Mouse (Mus musculus): ENCODE measurements around the gene D630003M21Rik. TPM values are rescaled to one million over a fixed set of nuclear protein-coding genes. Genes with fewer than 3 reads are reported as not detected.
A peak's percentile ranks its signal among the peaks of the same experiment; 100 is the strongest.

Gene D630003M21Rik
- total and polyA plus RNA-seq, 2 experiments: 0.46 to 0.69 TPM

GRCm38 (mm10) chr2:158169771-158170170 is 59.3 kb downstream of the D630003M21Rik start:
- Histone ChIP-seq H3K79me2 (ENCODE audit: control insufficient read depth, insufficient read depth, low read length) (no peaks in the 10 kb centered on the region), H3K9ac (ENCODE audit: low read depth, low read length) (no peak overlapping the region), H3K36me3 (ENCODE audit: control insufficient read depth, insufficient read depth, low read length) (no peaks in the 10 kb centered on the region), H3K27me3 (ENCODE audit: control insufficient read depth, insufficient read depth, low read length) (no peaks in the 10 kb centered on the region), H3K4me3 (ENCODE audit: insufficient read depth, low read depth, low read length) (no peak overlapping the region), H3K4me1 (ENCODE audit: control insufficient read depth, insufficient read depth, low read length) (peaks cover 8% of the 10 kb centered on the region), H3K27ac (replicated peaks; ENCODE audit: insufficient read depth, low read depth, low read length) (no peak overlapping the region)
- no peak for DNase-seq (ENCODE audit: extremely low read depth, low read depth, low spot score)
- WGBS: 69% methylated on average over 7 of the region's 7 CpGs
- no peak for TF ChIP-seq POLR2A (IDR thresholded peaks at IDR 0.05; ENCODE audit: extremely low read depth, insufficient read depth, low read length)
- TF ChIP-seq CTCF (IDR thresholded peaks at IDR 0.05; ENCODE audit: low read depth, low read length): no peak

GRCm38 (mm10) chr2:158169351-158169750 is 59.7 kb downstream of the D630003M21Rik start:
- Histone ChIP-seq H3K27ac (replicated peaks; ENCODE audit: insufficient read depth, low read depth, low read length) (no peak overlapping the region), H3K79me2 (ENCODE audit: control insufficient read depth, insufficient read depth, low read length) (no peaks in the 10 kb centered on the region), H3K9ac (ENCODE audit: low read depth, low read length) (no peak overlapping the region), H3K36me3 (ENCODE audit: control insufficient read depth, insufficient read depth, low read length) (no peaks in the 10 kb centered on the region), H3K4me1 (ENCODE audit: control insufficient read depth, insufficient read depth, low read length) (peaks cover 5% of the 10 kb centered on the region; the same call in 1 of the 2 replicates), H3K4me3 (ENCODE audit: insufficient read depth, low read depth, low read length) (no peak overlapping the region), H3K27me3 (ENCODE audit: control insufficient read depth, insufficient read depth, low read length) (no peaks in the 10 kb centered on the region)
- 81% methylated on average over 6 of the region's 6 CpGs for WGBS
- DNase-seq (ENCODE audit: extremely low read depth, low read depth, low spot score): no peak
- no peak for TF ChIP-seq POLR2A (IDR thresholded peaks at IDR 0.05; ENCODE audit: extremely low read depth, insufficient read depth, low read length)
- TF ChIP-seq CTCF (IDR thresholded peaks at IDR 0.05; ENCODE audit: low read depth, low read length): no peak

GRCm38 (mm10) chr2:158168741-158169211 is 60.2 kb downstream of the D630003M21Rik start:
- TF ChIP-seq CTCF (IDR thresholded peaks at IDR 0.05; ENCODE audit: low read depth, low read length) (no peak), POLR2A (IDR thresholded peaks at IDR 0.05; ENCODE audit: extremely low read depth, insufficient read depth, low read length) (no peak)
- Histone ChIP-seq H3K9ac (ENCODE audit: low read depth, low read length) (no peak overlapping the region), H3K4me3 (ENCODE audit: insufficient read depth, low read depth, low read length) (no peak overlapping the region), H3K36me3 (ENCODE audit: control insufficient read depth, insufficient read depth, low read length) (no peaks in the 10 kb centered on the region), H3K4me1 (ENCODE audit: control insufficient read depth, insufficient read depth, low read length) (peaks cover 5% of the 10 kb centered on the region; the same call in 1 of the 2 replicates), H3K27me3 (ENCODE audit: control insufficient read depth, insufficient read depth, low read length) (no peaks in the 10 kb centered on the region), H3K79me2 (ENCODE audit: control insufficient read depth, insufficient read depth, low read length) (no peaks in the 10 kb centered on the region), H3K27ac (replicated peaks; ENCODE audit: insufficient read depth, low read depth, low read length) (no peak overlapping the region)
- WGBS: 35% methylated on average over 8 of the region's 8 CpGs
- DNase-seq (ENCODE audit: extremely low read depth, low read depth, low spot score): no peak

- Histone ChIP-seq H3K27ac (replicated peaks; ENCODE audit: insufficient read depth, low read depth, low read length) (0 out of 2 replicates have a peak overlapping the region, but pooled peaks have one; percentile 14), H3K4me1 (ENCODE audit: control insufficient read depth, insufficient read depth, low read length) (peaks cover 8% of the 10 kb centered on the region; the same call in 1 of the 2 replicates), H3K79me2 (ENCODE audit: control insufficient read depth, insufficient read depth, low read length) (no peaks in the 10 kb centered on the region), H3K36me3 (ENCODE audit: control insufficient read depth, insufficient read depth, low read length) (no peaks in the 10 kb centered on the region), H3K9ac (ENCODE audit: low read depth, low read length) (no peak overlapping the region), H3K27me3 (ENCODE audit: control insufficient read depth, insufficient read depth, low read length) (no peaks in the 10 kb centered on the region), H3K4me3 (ENCODE audit: insufficient read depth, low read depth, low read length) (no peak overlapping the region)
- 72% methylated on average over 9 of the region's 9 CpGs for WGBS
- DNase-seq (ENCODE audit: extremely low read depth, low read depth, low spot score): no peak
- no peak for TF ChIP-seq POLR2A (IDR thresholded peaks at IDR 0.05; ENCODE audit: extremely low read depth, insufficient read depth, low read length)
- TF ChIP-seq CTCF (IDR thresholded peaks at IDR 0.05; ENCODE audit: low read depth, low read length): no peak
Observed at GRCm38 (mm10) chr2:158167496-158168205, 61.4 kb downstream of the D630003M21Rik start.

- DNase-seq (ENCODE audit: extremely low read depth, low read depth, low spot score): peak; percentile 49
- Histone ChIP-seq H3K79me2 (ENCODE audit: control insufficient read depth, insufficient read depth, low read length) (no peaks in the 10 kb centered on the region), H3K9ac (ENCODE audit: low read depth, low read length) (no peak overlapping the region), H3K27ac (replicated peaks; ENCODE audit: insufficient read depth, low read depth, low read length) (peak overlapping the region; percentile 9; the same call in 1 of the 2 replicates), H3K4me3 (ENCODE audit: insufficient read depth, low read depth, low read length) (no peak overlapping the region), H3K36me3 (ENCODE audit: control insufficient read depth, insufficient read depth, low read length) (no peaks in the 10 kb centered on the region), H3K4me1 (ENCODE audit: control insufficient read depth, insufficient read depth, low read length) (peaks cover 14% of the 10 kb centered on the region), H3K27me3 (ENCODE audit: control insufficient read depth, insufficient read depth, low read length) (no peaks in the 10 kb centered on the region)
- no peak for TF ChIP-seq CTCF (IDR thresholded peaks at IDR 0.05; ENCODE audit: low read depth, low read length)
- no peak for TF ChIP-seq POLR2A (IDR thresholded peaks at IDR 0.05; ENCODE audit: extremely low read depth, insufficient read depth, low read length)
- 74% methylated on average over 7 of the region's 7 CpGs for WGBS
Observed at GRCm38 (mm10) chr2:158166628-158167027, 62.4 kb downstream of the D630003M21Rik start.

- no peak overlapping the region for H3K27ac ChIP-seq (replicated peaks; ENCODE audit: insufficient read depth, low read depth, low read length)
- no peak overlapping the region for H3K9ac ChIP-seq (ENCODE audit: low read depth, low read length)
- DNase-seq (ENCODE audit: extremely low read depth, low read depth, low spot score): no peak
- H3K27me3 ChIP-seq (ENCODE audit: control insufficient read depth, insufficient read depth, low read length): no peaks in the 10 kb centered on the region
- H3K79me2 ChIP-seq (ENCODE audit: control insufficient read depth, insufficient read depth, low read length): no peaks in the 10 kb centered on the region
- H3K4me1 ChIP-seq (ENCODE audit: control insufficient read depth, insufficient read depth, low read length): peaks cover 18% of the 10 kb centered on the region
- 45% methylated on average over 4 of the region's 4 CpGs for WGBS
- TF ChIP-seq CTCF (IDR thresholded peaks at IDR 0.05; ENCODE audit: low read depth, low read length): no peak
- TF ChIP-seq POLR2A (IDR thresholded peaks at IDR 0.05; ENCODE audit: extremely low read depth, insufficient read depth, low read length): no peak
- no peak overlapping the region for H3K4me3 ChIP-seq (ENCODE audit: insufficient read depth, low read depth, low read length)
- no peaks in the 10 kb centered on the region for H3K36me3 ChIP-seq (ENCODE audit: control insufficient read depth, insufficient read depth, low read length)
Observed at GRCm38 (mm10) chr2:158165776-158166175, 63.2 kb downstream of the D630003M21Rik start.
